Mouse (Mus musculus) brain, embryonic 14.5 days (tissue): Measurements from ENCODE around the gene Ms4a4b.

Experiments used
- CTCF ChIP-seq: fragments of 200-500 bp; IDR thresholded peaks from 2 replicates; pipeline ENCODE4 v1.5.1; 2012; ENCODE audit warnings: inconsistent platforms, mild to moderate bottlenecking, moderate library complexity, borderline replicate concordance; ENCODE audit not compliant: insufficient read depth, insufficient read length; ENCODE audit errors: extremely low read depth
- POLR2A ChIP-seq: fragments of 200-500 bp; IDR thresholded peaks from 2 replicates; pipeline ENCODE4 v1.6.1; 2012; ENCODE audit warnings: mild to moderate bottlenecking, inconsistent platforms, borderline replicate concordance; ENCODE audit not compliant: poor library complexity, insufficient read depth, insufficient read length, severe bottlenecking; ENCODE audit errors: extremely low read depth

- TF ChIP-seq POLR2A (no peak), CTCF (no peak)
These were observed 34.8 kb upstream of the Ms4a4b start for GRCm38 (mm10) chr19:11408591-11408990.
